Mouse (Mus musculus): ENCODE measurements around the gene Ccdc42. TPM values are rescaled to one million over a fixed set of nuclear protein-coding genes. Genes with fewer than 3 reads are reported as not detected.

Gene Ccdc42
- polyA plus RNA-seq, 1 experiment from 2014 or later = 1.3 TPM

GRCm38 (mm10) chr11:68585890-68586289, 931 bp upstream of the Ccdc42 start:
- Histone ChIP-seq H3K27ac (replicated peaks in 1 of 2; ENCODE audit: control insufficient read depth in 1 of 2, insufficient read depth in 1 of 2, low read depth in 2 of 2, low read length in 2 of 2) (no peak overlapping the region), H3K4me3 (ENCODE audit: control insufficient read depth in 1 of 2, insufficient read depth in 1 of 2, low read depth in 1 of 2, low read length in 2 of 2) (no peak overlapping the region), H3K36me3 (ENCODE audit: control insufficient read depth, insufficient read depth, low read length) (no peaks in the 10 kb centered on the region), H3K9me3 (ENCODE audit: control insufficient read depth, low read length) (no peaks in the 10 kb centered on the region), H3K9ac (ENCODE audit: low read length) (no peak overlapping the region), H3K4me2 (ENCODE audit: low read length) (no peak overlapping the region), H3K4me1 (ENCODE audit: control insufficient read depth in 2 of 2, insufficient read depth in 2 of 2, low read length in 2 of 2) (peaks cover 8 to 10% of the 10 kb centered on the region in 2 experiments), H3K27me3 (ENCODE audit: control insufficient read depth, insufficient read depth, low read length) (no peaks in the 10 kb centered on the region)
- 11% methylated on average over 3 of the region's 3 CpGs for WGBS
- ATAC-seq (ENCODE audit: insufficient number of reproducible peaks, insufficient read depth, low FRiP score, low read depth) = 0 out of 2 replicates have a peak, but pooled peaks have one; percentile 49

GRCm38 (mm10) chr11:68589055-68589809, 2.4 kb downstream of the Ccdc42 start:
- Histone ChIP-seq H3K36me3 (ENCODE audit: control insufficient read depth, insufficient read depth, low read length) (no peaks in the 10 kb centered on the region), H3K4me2 (ENCODE audit: low read length) (no peak overlapping the region), H3K9ac (ENCODE audit: low read length) (no peak overlapping the region), H3K27ac (replicated peaks in 1 of 2; ENCODE audit: control insufficient read depth in 1 of 2, insufficient read depth in 1 of 2, low read depth in 2 of 2, low read length in 2 of 2) (no peak overlapping the region), H3K4me1 (ENCODE audit: control insufficient read depth in 2 of 2, insufficient read depth in 2 of 2, low read length in 2 of 2) (peaks cover 27% of the 10 kb centered on the region in 2 experiments), H3K9me3 (ENCODE audit: control insufficient read depth, low read length) (no peaks in the 10 kb centered on the region), H3K4me3 (ENCODE audit: control insufficient read depth in 1 of 2, insufficient read depth in 1 of 2, low read depth in 1 of 2, low read length in 2 of 2) (no peak overlapping the region), H3K27me3 (ENCODE audit: control insufficient read depth, insufficient read depth, low read length) (no peaks in the 10 kb centered on the region)
- ATAC-seq (ENCODE audit: insufficient number of reproducible peaks, insufficient read depth, low FRiP score, low read depth) = no peak; the same call in 1 of the 2 replicates
- 64% methylated on average over 8 of the region's 8 CpGs for WGBS

GRCm38 (mm10) chr11:68591708-68592107, 4.9 kb downstream of the Ccdc42 start:
- H3K9ac ChIP-seq (ENCODE audit: low read length) = peak overlapping the region; percentile 16; the same call in 1 of the 2 replicates
- no peaks in the 10 kb centered on the region for H3K36me3 ChIP-seq (ENCODE audit: control insufficient read depth, insufficient read depth, low read length)
- H3K4me1 ChIP-seq (ENCODE audit: control insufficient read depth in 2 of 2, insufficient read depth in 2 of 2, low read length in 2 of 2) = peaks cover 27 to 29% of the 10 kb centered on the region in 2 experiments
- 46% methylated on average over 5 of the region's 5 CpGs for WGBS
- no peak overlapping the region for H3K4me2 ChIP-seq (ENCODE audit: low read length)
- ATAC-seq (ENCODE audit: insufficient number of reproducible peaks, insufficient read depth, low FRiP score, low read depth) = no peak
- H3K9me3 ChIP-seq (ENCODE audit: control insufficient read depth, low read length) = no peaks in the 10 kb centered on the region
- no peaks in the 10 kb centered on the region for H3K27me3 ChIP-seq (ENCODE audit: control insufficient read depth, insufficient read depth, low read length)
- 0 out of 4 replicates have a peak overlapping the region, but pooled peaks of 1 of the 2 experiments have one; percentile 14 for H3K27ac ChIP-seq (replicated peaks in 1 of 2; ENCODE audit: control insufficient read depth in 1 of 2, insufficient read depth in 1 of 2, low read depth in 2 of 2, low read length in 2 of 2)
- H3K4me3 ChIP-seq (ENCODE audit: control insufficient read depth in 1 of 2, insufficient read depth in 1 of 2, low read depth in 1 of 2, low read length in 2 of 2) = no peak overlapping the region

GRCm38 (mm10) chr11:68593247-68593646, 6.4 kb downstream of the Ccdc42 start:
- WGBS = 31% methylated on average over 3 of the region's 3 CpGs
- H3K4me1 ChIP-seq (ENCODE audit: control insufficient read depth in 2 of 2, insufficient read depth in 2 of 2, low read length in 2 of 2) = peaks cover 27 to 29% of the 10 kb centered on the region in 2 experiments
- peak; percentile 30; the same call in 1 of the 2 replicates for ATAC-seq (ENCODE audit: insufficient number of reproducible peaks, insufficient read depth, low FRiP score, low read depth)

GRCm38 (mm10) chr11:68597912-68598311, 11.1 kb downstream of the Ccdc42 start:
- peaks cover 38 to 48% of the 10 kb centered on the region in 2 experiments for H3K4me1 ChIP-seq (ENCODE audit: control insufficient read depth in 2 of 2, insufficient read depth in 2 of 2, low read length in 2 of 2)

More at GRCm38 (mm10) chr11:68593247-68593646, 6.4 kb downstream of the Ccdc42 start:
- Histone ChIP-seq H3K27ac (replicated peaks in 1 of 2; ENCODE audit: control insufficient read depth in 1 of 2, insufficient read depth in 1 of 2, low read depth in 2 of 2, low read length in 2 of 2) (peak overlapping the region; percentile 40 to 68), H3K36me3 (ENCODE audit: control insufficient read depth, insufficient read depth, low read length) (no peaks in the 10 kb centered on the region), H3K4me2 (ENCODE audit: low read length) (no peak overlapping the region), H3K4me3 (ENCODE audit: control insufficient read depth in 1 of 2, insufficient read depth in 1 of 2, low read depth in 1 of 2, low read length in 2 of 2) (no peak overlapping the region), H3K9ac (ENCODE audit: low read length) (no peak overlapping the region), H3K27me3 (ENCODE audit: control insufficient read depth, insufficient read depth, low read length) (no peaks in the 10 kb centered on the region), H3K9me3 (ENCODE audit: control insufficient read depth, low read length) (no peaks in the 10 kb centered on the region)

GRCm38 (mm10) chr11:68600551-68601021, 13.8 kb downstream of the Ccdc42 start:
- ATAC-seq (ENCODE audit: insufficient number of reproducible peaks, insufficient read depth, low FRiP score, low read depth) = 0 out of 2 replicates have a peak, but pooled peaks have one; percentile 19
- 14% methylated on average over 6 of the region's 6 CpGs for WGBS
- Histone ChIP-seq H3K9me3 (ENCODE audit: control insufficient read depth, low read length) (no peaks in the 10 kb centered on the region), H3K4me3 (ENCODE audit: control insufficient read depth in 1 of 2, insufficient read depth in 1 of 2, low read depth in 1 of 2, low read length in 2 of 2) (no peak overlapping the region), H3K4me2 (ENCODE audit: low read length) (no peak overlapping the region), H3K36me3 (ENCODE audit: control insufficient read depth, insufficient read depth, low read length) (no peaks in the 10 kb centered on the region), H3K9ac (ENCODE audit: low read length) (peak overlapping the region; percentile 16; the same call in 1 of the 2 replicates), H3K27ac (replicated peaks in 1 of 2; ENCODE audit: control insufficient read depth in 1 of 2, insufficient read depth in 1 of 2, low read depth in 2 of 2, low read length in 2 of 2) (peak overlapping the region; percentile 85 to 93), H3K4me1 (ENCODE audit: control insufficient read depth in 2 of 2, insufficient read depth in 2 of 2, low read length in 2 of 2) (peaks cover 31 to 38% of the 10 kb centered on the region in 2 experiments), H3K27me3 (ENCODE audit: control insufficient read depth, insufficient read depth, low read length) (no peaks in the 10 kb centered on the region)

More at GRCm38 (mm10) chr11:68597912-68598311, 11.1 kb downstream of the Ccdc42 start:
- H3K36me3 ChIP-seq (ENCODE audit: control insufficient read depth, insufficient read depth, low read length) = no peaks in the 10 kb centered on the region
- H3K27ac ChIP-seq (replicated peaks in 1 of 2; ENCODE audit: control insufficient read depth in 1 of 2, insufficient read depth in 1 of 2, low read depth in 2 of 2, low read length in 2 of 2) = no peak overlapping the region
- 75% methylated on average over 2 of the region's 2 CpGs for WGBS
- H3K4me3 ChIP-seq (ENCODE audit: control insufficient read depth in 1 of 2, insufficient read depth in 1 of 2, low read depth in 1 of 2, low read length in 2 of 2) = no peak overlapping the region
- H3K9ac ChIP-seq (ENCODE audit: low read length) = no peak overlapping the region
- H3K27me3 ChIP-seq (ENCODE audit: control insufficient read depth, insufficient read depth, low read length) = no peaks in the 10 kb centered on the region
- no peak overlapping the region for H3K4me2 ChIP-seq (ENCODE audit: low read length)
- H3K9me3 ChIP-seq (ENCODE audit: control insufficient read depth, low read length) = no peaks in the 10 kb centered on the region
- ATAC-seq (ENCODE audit: insufficient number of reproducible peaks, insufficient read depth, low FRiP score, low read depth) = no peak

- no peak overlapping the region for H3K4me3 ChIP-seq (ENCODE audit: control insufficient read depth in 1 of 2, insufficient read depth in 1 of 2, low read depth in 1 of 2, low read length in 2 of 2)
- H3K4me2 ChIP-seq (ENCODE audit: low read length) = 0 out of 2 replicates have a peak overlapping the region, but pooled peaks have one; percentile 26
- 13% methylated on average over 9 of the region's 9 CpGs for WGBS
- H3K9ac ChIP-seq (ENCODE audit: low read length) = peak overlapping the region; percentile 39; the same call in 1 of the 2 replicates
- H3K27ac ChIP-seq (replicated peaks in 1 of 2; ENCODE audit: control insufficient read depth in 1 of 2, insufficient read depth in 1 of 2, low read depth in 2 of 2, low read length in 2 of 2) = peak overlapping the region; percentile 85 to 93
- no peaks in the 10 kb centered on the region for H3K9me3 ChIP-seq (ENCODE audit: control insufficient read depth, low read length)
- H3K4me1 ChIP-seq (ENCODE audit: control insufficient read depth in 2 of 2, insufficient read depth in 2 of 2, low read length in 2 of 2) = peaks cover 31 to 38% of the 10 kb centered on the region in 2 experiments
- H3K36me3 ChIP-seq (ENCODE audit: control insufficient read depth, insufficient read depth, low read length) = no peaks in the 10 kb centered on the region
- H3K27me3 ChIP-seq (ENCODE audit: control insufficient read depth, insufficient read depth, low read length) = no peaks in the 10 kb centered on the region
- ATAC-seq (ENCODE audit: insufficient number of reproducible peaks, insufficient read depth, low FRiP score, low read depth) = no peak
Observed at GRCm38 (mm10) chr11:68601486-68601991, 14.7 kb downstream of the Ccdc42 start.

Measured in heart, embryonic 14.5 days (tissue).